Mouse (Mus musculus): Measurements from ENCODE around the gene Axdnd1.

DNA sequence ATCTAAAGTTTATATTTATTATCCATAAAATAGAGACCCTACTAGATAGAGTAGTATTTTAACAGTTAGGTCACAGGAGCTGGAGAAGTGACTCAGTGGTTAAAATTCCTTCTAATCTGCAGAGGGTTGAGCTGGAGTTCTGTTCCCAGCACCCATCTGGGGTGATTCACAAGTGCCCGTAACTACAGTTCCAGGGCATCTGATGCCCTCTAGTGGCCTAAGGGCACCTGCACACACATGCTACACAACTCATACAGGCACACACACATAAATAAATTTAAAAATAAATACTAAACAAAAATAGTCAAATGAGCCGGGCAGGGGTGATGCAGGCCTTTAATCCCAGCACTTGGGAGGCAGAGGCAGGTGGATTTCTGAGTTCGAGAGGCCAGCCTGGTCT lies 39.7 kb downstream of the Axdnd1 start:
- no peak for TF ChIP-seq POLR2A (IDR thresholded peaks at IDR 0.05; ENCODE audit: low read depth, low read length)
- no peak for TF ChIP-seq CTCF (IDR thresholded peaks at IDR 0.05; ENCODE audit: extremely low read depth, insufficient read length, insufficient replicate concordance, low read depth, low read length)

All from small intestine, adult 2 months (tissue).